Mouse (Mus musculus) brain, adult 2 months (tissue): Measurements from ENCODE around the gene Ugt1a9.
A peak's percentile ranks its signal among the peaks of the same experiment; 100 is the strongest.
"Not testable (repeated sequence)": the region's sequence is repeated elsewhere in the genome, so short reads cannot be mapped to it uniquely, and the experiment has no call there.

Source experiments
- DNase-seq: peaks from one replicate; pipeline ENCODE4 v3.0.0; 2011; ENCODE audit warnings: low read depth, low spot score

Ugt1a9 gene

DNA sequence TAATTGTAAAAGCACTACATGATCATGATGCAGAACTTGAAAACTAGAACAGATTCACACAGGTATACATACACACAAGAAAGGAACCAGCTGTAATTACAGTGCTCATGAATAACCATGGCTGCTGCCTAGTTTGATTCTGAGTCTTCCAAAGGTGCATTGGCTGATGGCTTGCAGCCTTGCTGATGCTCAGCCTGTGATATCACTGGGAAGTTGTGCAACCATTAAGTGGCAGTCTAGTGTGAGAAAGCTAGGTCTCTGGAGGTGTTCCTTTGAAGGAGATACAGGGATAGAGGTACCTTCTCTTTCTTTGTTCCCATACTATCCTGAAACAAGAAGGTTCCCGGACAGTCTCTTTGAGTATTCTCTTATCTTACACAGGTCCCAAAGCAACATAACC, 148.5 kb downstream of the Ugt1a9 start:
- no peak for DNase-seq

- DNase-seq: no peak
Measured at GRCm38 (mm10) chr1:88220336-88220735, 149.7 kb downstream of the Ugt1a9 start.

DNA sequence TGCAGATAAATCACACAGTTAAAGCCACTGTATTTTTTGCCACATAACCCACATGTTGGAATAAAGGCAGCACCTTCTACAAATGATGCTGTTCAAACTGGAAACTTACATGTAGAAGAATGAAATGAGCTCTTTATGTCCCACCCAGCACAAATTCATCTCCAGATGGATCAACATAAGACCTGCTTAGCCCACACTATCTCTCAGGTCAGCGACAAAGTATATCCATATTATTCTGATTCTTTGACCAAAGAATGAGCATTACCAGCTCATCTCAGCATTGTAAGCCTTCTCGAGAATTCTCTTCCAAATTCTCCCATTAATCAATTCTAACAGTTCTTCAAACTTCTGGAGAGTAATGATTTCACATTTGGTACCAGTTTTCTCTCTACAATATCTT, 151.6 kb downstream of the Ugt1a9 start:
- DNase-seq: no peak

GRCm38 (mm10) chr1:88223011-88223515, 152.5 kb downstream of the Ugt1a9 start:
- DNase-seq: not testable (repeated sequence)

GRCm38 (mm10) chr1:88223591-88223990, 153.0 kb downstream of the Ugt1a9 start:
- peak; percentile 24 for DNase-seq

- peak; percentile 16 for DNase-seq
Measured at GRCm38 (mm10) chr1:88224029-88224776, 153.6 kb downstream of the Ugt1a9 start.

- DNase-seq: not testable (repeated sequence)
Measured at GRCm38 (mm10) chr1:88225301-88225700, 154.7 kb downstream of the Ugt1a9 start.

DNA sequence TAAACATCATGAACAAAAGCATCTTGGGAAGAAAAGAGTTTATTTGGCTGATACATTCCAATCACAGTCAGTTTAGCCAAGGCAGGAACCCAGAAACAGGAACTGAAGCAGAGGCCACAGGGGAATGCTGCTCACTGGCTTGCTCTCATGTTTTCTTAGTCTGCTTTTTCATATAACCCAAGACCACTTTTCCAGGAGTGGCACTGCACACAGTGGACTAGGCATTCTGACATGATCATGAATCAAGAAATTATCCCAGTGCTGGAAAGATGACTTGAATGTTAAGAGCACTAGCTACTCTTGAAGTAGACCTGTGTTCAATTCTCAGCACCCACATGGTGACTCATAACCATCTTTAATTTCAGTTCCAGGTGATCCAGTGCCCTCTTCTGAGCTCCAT, 155.1 kb downstream of the Ugt1a9 start:
- no peak for DNase-seq

DNA sequence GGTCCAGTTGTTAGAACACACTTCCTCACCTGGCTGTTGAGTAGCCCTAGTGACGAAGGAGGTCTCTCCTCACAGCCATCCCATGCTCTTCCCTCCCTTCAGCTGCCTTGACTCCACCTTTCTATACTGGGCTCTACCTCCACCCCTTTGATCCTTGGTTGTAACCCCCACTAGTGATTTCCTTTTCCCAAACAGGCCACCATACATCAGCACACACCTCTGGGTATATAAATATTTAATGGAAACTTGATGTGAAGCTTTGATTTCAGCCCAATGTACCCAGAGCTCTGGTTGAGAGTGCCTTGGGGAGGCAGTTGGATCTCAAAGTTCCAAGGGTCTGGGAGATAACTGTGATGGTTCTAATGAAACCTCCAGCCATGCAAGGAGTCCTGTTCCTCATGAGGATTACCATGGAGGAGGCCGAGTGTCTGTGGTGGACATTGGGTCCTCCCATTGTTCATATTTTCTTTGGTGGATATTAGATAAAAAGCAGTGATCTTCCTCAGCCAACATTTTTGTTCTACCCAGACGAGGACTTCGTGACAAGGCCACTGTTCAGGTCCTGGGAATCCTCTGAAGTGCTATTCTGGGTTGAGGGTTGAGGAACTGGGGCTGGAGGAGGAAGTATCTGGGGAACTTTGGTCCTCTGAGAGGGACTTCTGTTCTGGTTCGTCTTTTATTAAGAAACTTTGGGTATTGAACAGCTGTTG, 156.2 kb downstream of the Ugt1a9 start, which contains the start of gene Mroh2a:
Gene Mroh2a (plus strand): TSS at position 317 of the 710 bp plus-strand sequence.
- peak; percentile 40 for DNase-seq

GRCm38 (mm10) chr1:88227482-88227881, 156.9 kb downstream of the Ugt1a9 start:
- DNase-seq: no peak

DNA sequence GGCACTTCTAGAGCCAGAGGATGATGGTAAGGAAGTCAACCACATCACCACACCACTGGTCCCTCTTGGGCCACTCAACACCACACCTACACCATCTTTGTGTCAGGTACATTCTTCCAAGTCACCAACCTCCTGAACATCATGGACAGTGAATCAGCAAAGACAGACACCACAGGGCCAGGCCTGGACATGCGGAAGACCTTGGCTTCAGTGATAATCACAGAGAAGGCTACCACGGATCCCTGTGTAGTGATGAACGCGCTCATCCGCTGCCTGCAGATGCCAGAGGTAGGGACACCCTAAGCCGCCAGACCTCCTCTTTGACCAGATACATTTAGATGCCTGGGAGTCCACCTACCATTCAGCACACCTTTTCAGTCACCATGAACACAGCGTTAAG, 157.5 kb downstream of the Ugt1a9 start:
- no peak for DNase-seq

DNA sequence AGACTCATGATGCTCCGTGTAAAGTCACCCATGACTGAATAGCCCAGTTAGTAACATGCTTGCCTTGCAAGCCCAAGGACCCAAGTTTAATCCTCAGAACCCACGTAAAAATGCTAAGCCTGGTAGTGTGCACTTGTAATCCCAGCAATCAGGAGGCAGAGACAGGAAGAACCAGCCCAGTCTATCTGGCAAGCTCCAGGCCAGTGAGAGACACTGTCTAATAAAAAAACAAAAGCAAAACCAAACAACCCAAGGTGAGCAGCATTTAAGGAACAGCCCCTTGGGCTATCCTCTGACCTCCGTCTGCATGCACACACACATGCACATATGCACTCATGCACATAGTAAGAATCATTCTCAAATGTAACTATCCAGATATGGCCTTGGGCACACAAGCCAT, 159.0 kb downstream of the Ugt1a9 start:
- DNase-seq: no peak

GRCm38 (mm10) chr1:88229986-88230385, 159.4 kb downstream of the Ugt1a9 start:
- no peak for DNase-seq

GRCm38 (mm10) chr1:88230421-88230820, 159.8 kb downstream of the Ugt1a9 start:
- no peak for DNase-seq

GRCm38 (mm10) chr1:88230981-88231802, 160.6 kb downstream of the Ugt1a9 start:
- no peak for DNase-seq

GRCm38 (mm10) chr1:88231803-88232499, 161.4 kb downstream of the Ugt1a9 start:
- DNase-seq: no peak

DNA sequence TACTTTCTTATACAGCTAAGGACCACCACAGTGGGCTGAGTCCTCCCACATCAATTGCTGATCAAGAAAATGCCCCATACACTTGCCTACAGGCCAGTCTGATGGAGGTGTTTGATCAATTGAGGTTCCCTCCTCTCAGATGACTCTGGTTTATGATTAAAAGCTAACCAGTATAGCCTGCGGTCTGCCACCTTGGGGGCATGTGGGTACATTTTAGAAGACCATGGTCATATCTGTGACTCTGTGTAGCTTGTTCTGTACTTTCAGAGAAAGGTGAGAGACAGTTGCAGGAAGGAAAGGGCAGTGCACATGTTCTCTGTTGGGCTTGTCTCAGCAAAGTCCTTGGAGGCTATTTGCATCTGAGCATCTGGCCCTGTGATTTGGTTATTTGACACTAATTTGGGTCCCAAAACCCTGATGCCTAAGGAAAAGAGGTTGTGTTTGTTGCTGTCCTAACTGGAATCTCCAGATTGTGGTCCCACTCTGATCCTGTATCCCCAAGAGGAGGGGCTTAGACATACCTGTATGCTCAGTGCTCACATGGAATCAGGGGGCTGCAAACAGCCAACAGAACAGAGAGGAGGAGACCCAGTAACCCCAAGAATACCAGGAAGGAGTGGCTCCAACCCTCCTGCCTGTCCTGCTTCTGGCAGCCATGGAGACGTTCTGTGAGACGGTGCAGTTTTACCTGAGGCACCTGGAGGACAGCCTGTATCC, 162.2 kb downstream of the Ugt1a9 start:
- no peak for DNase-seq

DNA sequence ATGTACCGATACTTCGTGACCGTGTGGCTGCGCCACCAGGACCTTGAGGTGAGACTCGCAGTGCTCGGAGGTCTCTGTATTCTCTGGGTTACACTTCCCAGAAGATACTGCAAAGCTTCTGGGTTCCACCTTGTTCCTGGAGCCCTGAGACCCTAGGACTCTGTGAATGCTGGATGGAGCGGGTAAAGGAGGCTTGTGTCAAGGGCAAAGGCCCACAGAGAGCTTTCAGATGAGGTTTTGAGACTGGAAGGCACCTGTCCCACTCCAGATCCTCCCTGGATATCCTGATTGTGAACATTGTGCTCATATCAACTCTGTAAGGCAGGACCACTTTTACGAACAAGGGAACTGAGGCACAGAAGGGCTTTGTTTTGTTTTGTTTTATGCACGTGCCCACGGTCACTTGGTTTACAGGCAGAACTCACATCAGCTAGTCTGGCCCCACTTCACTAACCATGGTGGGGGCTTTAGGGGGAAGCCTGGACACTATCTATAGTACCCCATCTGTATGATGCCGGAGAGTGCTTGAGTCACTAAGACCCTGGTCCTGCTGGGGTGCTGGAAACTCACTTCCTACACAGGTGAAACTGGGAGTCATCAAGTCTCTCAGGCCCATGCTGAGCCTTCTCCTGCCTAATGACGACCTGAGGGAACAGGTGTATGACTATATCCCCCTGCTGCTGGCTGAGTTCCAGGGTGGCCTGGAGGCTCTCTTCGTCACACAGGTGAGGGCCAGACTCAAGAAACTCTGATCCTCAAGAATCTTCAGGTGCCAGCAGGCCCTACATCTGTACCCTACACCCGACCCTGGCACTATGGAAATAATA, 163.0 kb downstream of the Ugt1a9 start:
- no peak for DNase-seq

DNA sequence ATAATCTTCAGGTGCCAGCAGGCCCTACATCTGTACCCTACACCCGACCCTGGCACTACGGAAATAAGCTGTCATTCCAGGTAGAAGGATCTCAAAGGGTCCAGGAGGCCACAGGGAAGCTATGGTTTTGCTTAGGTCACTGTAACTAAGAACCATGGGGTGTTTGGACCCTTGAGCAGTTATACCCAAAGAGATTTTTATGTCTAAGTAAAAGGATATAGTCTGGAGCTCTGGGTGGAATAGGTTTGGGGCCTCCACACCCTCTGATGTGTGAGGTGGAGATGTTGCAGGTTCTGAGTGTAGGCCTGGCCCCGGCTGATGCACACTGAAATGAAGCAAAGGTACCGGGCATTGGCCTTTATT, 163.6 kb downstream of the Ugt1a9 start:
- DNase-seq: no peak

- no peak for DNase-seq
Measured at GRCm38 (mm10) chr1:88234646-88235045, 164.0 kb downstream of the Ugt1a9 start.
